Mouse (Mus musculus): ENCODE measurements at regions not wholly inside any gene's neighbourhood (a gene's known extent, or its start where the extent isn't known, plus 50 kb on each side); places are given as distances from the start of the nearest gene placed in this dataset.

- Histone ChIP-seq H3K4me1 (peaks cover 33% of the 10 kb centered on the region), H3K36me3 (no peaks in the 10 kb centered on the region), H3K27ac (no peak overlapping the region), H3K27me3 (0 out of 2 replicates have a peak, but pooled peaks cover 4% of the 10 kb centered on the region), H3K4me3 (replicated peaks) (no peak overlapping the region), H3K9ac (no peak overlapping the region), H3K9me3 (replicated peaks) (no peaks in the 10 kb centered on the region), H3K4me2 (no peak overlapping the region)
- ATAC-seq (replicated peaks; ENCODE audit: low FRiP score), result no peak
- 80% methylated on average over 13 of the region's 13 CpGs for WGBS
Measured at GRCm38 (mm10) chr2:166432948-166433654, 277.6 kb upstream of the Sulf2 start.

GRCm38 (mm10) chr2:166432531-166432930 is 277.1 kb upstream of the Sulf2 start:
- Histone ChIP-seq H3K27me3 (0 out of 2 replicates have a peak, but pooled peaks cover 7% of the 10 kb centered on the region), H3K4me1 (peaks cover 34% of the 10 kb centered on the region), H3K9me3 (replicated peaks) (no peaks in the 10 kb centered on the region), H3K9ac (no peak overlapping the region), H3K36me3 (no peaks in the 10 kb centered on the region), H3K27ac (no peak overlapping the region), H3K4me2 (no peak overlapping the region), H3K4me3 (replicated peaks) (no peak overlapping the region)
- no peak for ATAC-seq (replicated peaks; ENCODE audit: low FRiP score)
- WGBS, result 61% methylated on average over 8 of the region's 8 CpGs

DNA sequence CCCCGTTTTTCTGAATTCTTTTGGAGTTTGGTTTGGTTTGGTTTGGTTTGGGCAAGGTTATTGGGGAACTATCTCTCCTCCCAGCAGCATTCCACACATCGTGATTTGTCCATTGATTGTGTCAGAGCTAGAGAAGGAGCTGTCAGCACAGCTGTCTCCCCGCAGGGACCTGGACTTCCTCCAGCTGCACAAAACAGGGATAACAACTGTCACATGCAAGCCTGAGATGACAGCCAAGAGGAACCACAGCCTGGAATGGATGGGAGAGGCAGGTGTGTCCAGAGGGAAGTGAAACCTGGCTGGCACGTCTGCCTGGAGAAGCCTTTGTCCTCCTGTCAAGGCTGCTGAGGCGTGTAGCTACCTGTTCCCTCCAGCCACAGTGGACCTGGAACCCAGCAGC is 274.5 kb upstream of the Sulf2 start:
- Histone ChIP-seq H3K4me1 (peaks cover 38% of the 10 kb centered on the region), H3K27ac (no peak overlapping the region), H3K9ac (no peak overlapping the region), H3K4me2 (no peak overlapping the region), H3K27me3 (0 out of 2 replicates have a peak, but pooled peaks cover 7% of the 10 kb centered on the region), H3K36me3 (no peaks in the 10 kb centered on the region), H3K9me3 (replicated peaks) (no peaks in the 10 kb centered on the region), H3K4me3 (replicated peaks) (no peak overlapping the region)
- no peak for ATAC-seq (replicated peaks; ENCODE audit: low FRiP score)
- WGBS, result 55% methylated on average over 5 of the region's 5 CpGs

GRCm38 (mm10) chr2:166429494-166429893 is 274.0 kb upstream of the Sulf2 start:
- 86% methylated on average over 12 of the region's 12 CpGs for WGBS
- Histone ChIP-seq H3K27ac (no peak overlapping the region), H3K9ac (no peak overlapping the region)

DNA sequence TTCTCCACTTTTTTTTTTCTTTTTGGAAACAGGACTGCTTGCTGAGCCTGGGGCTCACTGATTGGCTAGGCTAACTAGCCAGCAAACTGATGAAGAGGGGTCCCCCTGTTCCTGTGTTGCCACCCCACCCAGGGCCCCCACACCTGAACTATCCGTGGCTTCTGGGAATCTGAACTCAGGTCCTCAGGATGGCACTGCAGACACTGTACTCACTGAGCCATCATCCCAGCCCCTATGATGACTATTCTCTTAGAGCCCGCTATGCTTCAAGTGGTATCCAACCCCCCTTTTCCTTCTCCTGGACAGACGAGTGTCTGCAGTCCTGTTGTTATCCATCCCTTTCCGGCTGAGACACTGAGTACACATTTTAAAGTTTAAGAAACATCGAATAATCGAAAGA is 271.9 kb upstream of the Sulf2 start:
- WGBS, result 67% methylated on average over 6 of the region's 6 CpGs

More at GRCm38 (mm10) chr2:166429494-166429893, 274.0 kb upstream of the Sulf2 start:
- no peak overlapping the region for H3K4me2 ChIP-seq
- H3K36me3 ChIP-seq, result no peaks in the 10 kb centered on the region
- ATAC-seq (replicated peaks; ENCODE audit: low FRiP score), result no peak
- H3K4me3 ChIP-seq (replicated peaks), result no peak overlapping the region
- H3K4me1 ChIP-seq, result peaks cover 33% of the 10 kb centered on the region
- no peaks in the 10 kb centered on the region for H3K9me3 ChIP-seq (replicated peaks)
- 0 out of 2 replicates have a peak, but pooled peaks cover 7% of the 10 kb centered on the region for H3K27me3 ChIP-seq

GRCm38 (mm10) chr2:166426960-166427359 is 271.5 kb upstream of the Sulf2 start:
- no peaks in the 10 kb centered on the region for H3K36me3 ChIP-seq
- H3K4me3 ChIP-seq (replicated peaks), result no peak overlapping the region
- no peak overlapping the region for H3K4me2 ChIP-seq
- peak; percentile 49 for ATAC-seq (replicated peaks; ENCODE audit: low FRiP score)
- 0 out of 2 replicates have a peak, but pooled peaks cover 3% of the 10 kb centered on the region for H3K27me3 ChIP-seq
- H3K27ac ChIP-seq, result 0 out of 2 replicates have a peak overlapping the region, but pooled peaks have one; percentile 5
- WGBS, result 23% methylated on average over 10 of the region's 10 CpGs
- no peaks in the 10 kb centered on the region for H3K9me3 ChIP-seq (replicated peaks)
- peaks cover 19% of the 10 kb centered on the region for H3K4me1 ChIP-seq
- no peak overlapping the region for H3K9ac ChIP-seq

More for the DNA sequence above, 271.9 kb upstream of the Sulf2 start:
- H3K4me2 ChIP-seq, result no peak overlapping the region
- no peak overlapping the region for H3K4me3 ChIP-seq (replicated peaks)
- 0 out of 2 replicates have a peak, but pooled peaks cover 3% of the 10 kb centered on the region for H3K27me3 ChIP-seq
- H3K9me3 ChIP-seq (replicated peaks), result no peaks in the 10 kb centered on the region
- no peak overlapping the region for H3K9ac ChIP-seq
- 0 out of 2 replicates have a peak overlapping the region, but pooled peaks have one; percentile 5 for H3K27ac ChIP-seq
- no peak for ATAC-seq (replicated peaks; ENCODE audit: low FRiP score)
- H3K4me1 ChIP-seq, result peaks cover 19% of the 10 kb centered on the region
- H3K36me3 ChIP-seq, result no peaks in the 10 kb centered on the region

GRCm38 (mm10) chr2:166426457-166426856 is 271.0 kb upstream of the Sulf2 start:
- no peak overlapping the region for H3K9ac ChIP-seq
- ATAC-seq (replicated peaks; ENCODE audit: low FRiP score), result no peak
- no peaks in the 10 kb centered on the region for H3K36me3 ChIP-seq
- WGBS, result 61% methylated on average over 6 of the region's 6 CpGs
- H3K4me1 ChIP-seq, result peaks cover 19% of the 10 kb centered on the region
- H3K4me2 ChIP-seq, result no peak overlapping the region
- H3K27me3 ChIP-seq, result 0 out of 2 replicates have a peak, but pooled peaks cover 3% of the 10 kb centered on the region
- H3K9me3 ChIP-seq (replicated peaks), result no peaks in the 10 kb centered on the region
- H3K4me3 ChIP-seq (replicated peaks), result no peak overlapping the region
- no peak overlapping the region for H3K27ac ChIP-seq

GRCm38 (mm10) chr2:166425141-166425540 is 269.7 kb upstream of the Sulf2 start:
- 81% methylated on average over 3 of the region's 3 CpGs for WGBS
- ATAC-seq (replicated peaks; ENCODE audit: low FRiP score), result no peak
- no peak overlapping the region for H3K4me3 ChIP-seq (replicated peaks)
- H3K27me3 ChIP-seq, result 0 out of 2 replicates have a peak, but pooled peaks cover 3% of the 10 kb centered on the region
- H3K4me1 ChIP-seq, result peaks cover 19% of the 10 kb centered on the region
- H3K9ac ChIP-seq, result no peak overlapping the region
- H3K27ac ChIP-seq, result no peak overlapping the region
- H3K36me3 ChIP-seq, result no peaks in the 10 kb centered on the region
- H3K9me3 ChIP-seq (replicated peaks), result no peaks in the 10 kb centered on the region
- no peak overlapping the region for H3K4me2 ChIP-seq

GRCm38 (mm10) chr2:166423132-166423660 is 267.7 kb upstream of the Sulf2 start:
- H3K36me3 ChIP-seq, result no peaks in the 10 kb centered on the region
- H3K4me3 ChIP-seq (replicated peaks), result no peak overlapping the region
- no peak overlapping the region for H3K4me2 ChIP-seq
- no peaks in the 10 kb centered on the region for H3K9me3 ChIP-seq (replicated peaks)
- no peak overlapping the region for H3K27ac ChIP-seq
- H3K9ac ChIP-seq, result no peak overlapping the region
- ATAC-seq (replicated peaks; ENCODE audit: low FRiP score), result no peak
- peaks cover 16% of the 10 kb centered on the region for H3K4me1 ChIP-seq
- WGBS, result 76% methylated on average over 6 of the region's 6 CpGs
- H3K27me3 ChIP-seq, result 0 out of 2 replicates have a peak, but pooled peaks cover 3% of the 10 kb centered on the region

DNA sequence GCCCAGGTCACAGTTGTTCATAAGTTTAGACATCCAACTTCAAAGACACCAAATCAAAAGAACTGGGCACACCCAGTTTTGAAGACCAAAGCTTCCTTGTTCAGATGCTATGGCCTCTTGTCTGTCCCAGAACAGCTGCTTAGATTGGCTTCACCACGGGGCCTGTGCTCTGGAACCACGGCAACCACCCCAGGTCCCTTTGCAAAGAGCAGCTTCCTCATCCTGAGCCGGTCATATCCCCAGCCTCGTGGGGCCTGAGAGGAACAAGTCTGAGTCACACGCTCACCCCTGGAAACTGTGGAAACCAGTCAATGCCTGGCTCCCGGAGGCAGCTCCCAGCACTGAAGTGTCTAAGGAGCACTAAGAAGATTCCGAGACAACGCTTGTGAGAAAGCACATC is 264.8 kb upstream of the Sulf2 start:
- H3K4me2 ChIP-seq, result no peak overlapping the region
- H3K9me3 ChIP-seq (replicated peaks), result no peaks in the 10 kb centered on the region
- no peak for ATAC-seq (replicated peaks; ENCODE audit: low FRiP score)
- peaks cover 6% of the 10 kb centered on the region for H3K4me1 ChIP-seq
- H3K27ac ChIP-seq, result no peak overlapping the region
- no peak overlapping the region for H3K4me3 ChIP-seq (replicated peaks)
- 0 out of 2 replicates have a peak, but pooled peaks cover 2% of the 10 kb centered on the region for H3K27me3 ChIP-seq
- 67% methylated on average over 8 of the region's 8 CpGs for WGBS
- no peak overlapping the region for H3K9ac ChIP-seq
- H3K36me3 ChIP-seq, result no peaks in the 10 kb centered on the region

DNA sequence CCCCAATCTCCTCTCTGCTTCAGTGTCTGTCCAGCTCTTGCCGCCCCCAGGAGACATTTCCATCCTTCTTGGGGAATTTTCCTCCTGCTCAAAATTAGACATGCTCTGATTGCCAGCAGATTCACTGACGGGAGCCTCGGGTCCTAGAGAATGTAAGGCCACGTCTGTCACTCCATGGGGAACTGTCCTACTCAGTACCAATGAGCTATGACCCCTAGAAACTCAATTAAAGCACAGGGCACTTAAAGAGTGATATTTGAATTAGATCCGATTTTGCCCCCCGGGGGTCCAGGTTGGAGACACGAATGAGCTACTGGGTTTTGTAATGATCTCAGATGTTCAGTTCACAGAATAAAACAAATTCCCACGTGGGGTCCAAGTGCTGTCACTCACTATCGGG is 263.8 kb upstream of the Sulf2 start:
- no peak overlapping the region for H3K9ac ChIP-seq
- no peaks in the 10 kb centered on the region for H3K9me3 ChIP-seq (replicated peaks)
- no peak overlapping the region for H3K27ac ChIP-seq
- H3K27me3 ChIP-seq, result 0 out of 2 replicates have a peak, but pooled peaks cover 2% of the 10 kb centered on the region
- no peak overlapping the region for H3K4me2 ChIP-seq
- ATAC-seq (replicated peaks; ENCODE audit: low FRiP score), result no peak
- 71% methylated on average over 9 of the region's 9 CpGs for WGBS
- no peaks in the 10 kb centered on the region for H3K36me3 ChIP-seq
- peaks cover 10% of the 10 kb centered on the region for H3K4me1 ChIP-seq
- no peak overlapping the region for H3K4me3 ChIP-seq (replicated peaks)

DNA sequence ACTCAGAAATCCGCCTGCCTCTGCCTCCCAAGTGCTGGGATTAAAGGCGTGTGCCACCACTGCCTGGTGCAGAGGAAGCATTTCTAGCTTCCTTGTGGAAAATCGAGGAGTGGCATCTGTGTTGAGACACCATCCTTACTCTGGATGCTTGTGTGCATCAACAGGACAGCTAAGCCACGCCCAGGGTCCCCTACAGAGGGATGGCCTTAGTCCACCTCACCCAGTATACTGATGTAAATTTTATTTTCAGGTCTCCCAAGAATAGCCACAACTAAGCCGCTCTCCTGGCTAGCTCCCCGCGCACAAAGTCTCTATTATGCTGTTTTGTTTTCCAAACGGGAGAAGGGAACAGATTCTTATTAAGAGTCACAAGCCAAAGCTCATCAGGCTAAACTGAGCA is 262.8 kb upstream of the Sulf2 start:
- no peak for ATAC-seq (replicated peaks; ENCODE audit: low FRiP score)
- H3K9ac ChIP-seq, result no peak overlapping the region
- no peaks in the 10 kb centered on the region for H3K36me3 ChIP-seq
- no peak overlapping the region for H3K27ac ChIP-seq
- WGBS, result 86% methylated on average over 8 of the region's 8 CpGs
- H3K27me3 ChIP-seq, result 0 out of 2 replicates have a peak, but pooled peaks cover 2% of the 10 kb centered on the region
- peaks cover 10% of the 10 kb centered on the region for H3K4me1 ChIP-seq
- no peaks in the 10 kb centered on the region for H3K9me3 ChIP-seq (replicated peaks)
- no peak overlapping the region for H3K4me2 ChIP-seq
- H3K4me3 ChIP-seq (replicated peaks), result no peak overlapping the region

Data from kidney, embryonic 15.5 days (tissue).